22 mouse cellular contexts compared by ENCODE assay signal in the genomic region with DNA sequence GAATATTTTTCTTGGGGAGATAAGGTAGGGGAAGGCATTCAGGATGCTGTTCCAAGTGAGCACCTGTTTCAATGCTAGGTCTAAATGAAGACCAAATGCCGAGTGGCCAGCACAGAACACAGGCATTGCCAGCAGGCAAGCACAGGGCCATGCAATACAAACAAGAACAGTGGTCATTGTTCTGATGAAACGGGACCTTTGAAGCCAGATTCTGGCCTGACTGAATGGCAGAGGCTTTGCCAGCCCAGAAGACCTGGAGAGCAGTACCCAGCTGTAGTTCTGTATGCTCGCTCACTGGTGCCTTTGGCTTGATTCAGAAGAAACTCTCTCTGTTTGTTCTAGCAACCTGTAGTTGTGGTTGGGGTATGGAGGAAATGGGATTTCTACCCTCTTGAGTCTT.
DNase-seq lines count a peak whose midpoint lies in the region; ATAC-seq lines count a peak whose summit lies in the region.
"Had no signal": no experiment of that assay in that cellular context is flagged by ENCODE, and none has a peak within 500 bp of the region (broad histone marks: within the 10 kb centered on the region; RNA-seq: fewer than 3 reads in every experiment).

No protein-coding gene starts in this region.

- peak; percentile 65; the same call in 1 of the 2 replicates for ATAC-seq in frontal cortex, adult (ENCODE audit: low TSS enrichment)
- ATAC-seq: activated CD4-positive, CD25-positive, alpha-beta regulatory T cell, adult 4 months; CD4-positive, CD25-positive, alpha-beta regulatory T cell, adult 4 months; forebrain, embryonic 13.5 days; forebrain, embryonic 15.5 days; forebrain, postnatal 0 days; Patski had no signal

- DNase-seq in frontal cortex, postnatal 14 days (ENCODE audit: low spot score in 2 of 2), result no peak
- peak; percentile 12 for DNase-seq in layer of hippocampus, adult 9-11 months
- DNase-seq in layer of hippocampus, adult 11-12 months (ENCODE audit: low spot score), result no peak
- DNase-seq in brain, adult 2 months (ENCODE audit: low read depth, low spot score), result peak; percentile 67
- DNase-seq: adrenal gland, adult 8-10 months; adrenal gland, postnatal 14 days; adrenal gland, postnatal 36 days; B cell, adult 2 months; cerebellum, adult 11 months; cerebellum, adult 18-20 months; cerebellum, adult 8-10 months; cerebellum, adult 9-11 months; cerebellum, postnatal 14 days; cerebellum, postnatal 36 days; embryo, embryonic 11 days; forebrain, postnatal 0 days had no signal

Comparison
In these comparisons a context has a peak if more than half of its experiments do, and no peak if none do; other contexts are left out.
1. DNase-seq: peak in layer of hippocampus, adult 9-11 months (single experiment) and brain, adult 2 months (single experiment); none in frontal cortex, postnatal 14 days (0 of 2) and layer of hippocampus, adult 11-12 months (single experiment).